Mouse (Mus musculus): ENCODE measurements around the gene Chd9. TPM values are rescaled to one million over a fixed set of nuclear protein-coding genes. Genes with fewer than 3 reads are reported as not detected.
A peak's percentile ranks its signal among the peaks of the same experiment; 100 is the strongest.

Gene Chd9
- polyA plus RNA-seq, 1 experiment from 2014 or later: 70.1 TPM

- no peak for ATAC-seq (ENCODE audit: low FRiP score, low TSS enrichment)
Observed at GRCm38 (mm10) chr8:90819561-90820320, 8.4 kb upstream of the Chd9 start.

DNA sequence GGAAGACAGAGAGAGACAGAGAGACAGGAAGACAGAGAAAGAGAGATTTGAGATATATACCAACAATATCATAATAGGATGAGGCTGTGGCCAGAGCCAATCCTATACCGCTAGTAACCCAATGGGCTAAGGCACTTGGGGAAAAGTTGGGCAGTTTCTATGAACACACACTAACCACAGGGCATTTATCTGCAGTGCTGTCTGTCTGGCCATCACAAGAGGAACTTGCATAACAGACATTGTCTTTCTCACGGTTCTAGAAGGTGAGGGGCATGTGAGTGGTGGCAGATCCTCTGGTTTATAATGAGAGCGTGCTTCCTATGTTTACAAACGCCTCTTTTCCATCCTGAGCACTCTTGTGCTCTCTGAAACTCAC lies 7.8 kb upstream of the Chd9 start:
- Histone ChIP-seq H3K9me3 (ENCODE audit: control insufficient read depth, low read length) (no peaks in the 10 kb centered on the region), H3K27me3 (ENCODE audit: control insufficient read depth, insufficient read depth, low read length) (no peaks in the 10 kb centered on the region), H3K27ac (ENCODE audit: low read depth, low read length) (no peak overlapping the region), H3K36me3 (ENCODE audit: control insufficient read depth, insufficient read depth, low read length) (no peaks in the 10 kb centered on the region), H3K4me3 (ENCODE audit: low read length) (no peak overlapping the region), H3K4me1 (ENCODE audit: control insufficient read depth, insufficient read depth, low read length) (no peaks in the 10 kb centered on the region), H3K4me2 (replicated peaks; ENCODE audit: low read depth, low read length) (no peak overlapping the region), H3K9ac (ENCODE audit: low read depth, low read length) (no peak overlapping the region)
- no peak for ATAC-seq (ENCODE audit: low FRiP score, low TSS enrichment)
- 97% methylated on average over 4 of the region's 4 CpGs for WGBS

More at GRCm38 (mm10) chr8:90819561-90820320, 8.4 kb upstream of the Chd9 start:
- no peak overlapping the region for H3K4me3 ChIP-seq (ENCODE audit: low read length)
- no peaks in the 10 kb centered on the region for H3K36me3 ChIP-seq (ENCODE audit: control insufficient read depth, insufficient read depth, low read length)
- no peaks in the 10 kb centered on the region for H3K27me3 ChIP-seq (ENCODE audit: control insufficient read depth, insufficient read depth, low read length)
- H3K4me1 ChIP-seq (ENCODE audit: control insufficient read depth, insufficient read depth, low read length): no peaks in the 10 kb centered on the region
- H3K4me2 ChIP-seq (replicated peaks; ENCODE audit: low read depth, low read length): no peak overlapping the region
- no peaks in the 10 kb centered on the region for H3K9me3 ChIP-seq (ENCODE audit: control insufficient read depth, low read length)
- whole genome bisulfite sequencing: 86% methylated on average over 9 of the region's 9 CpGs
- no peak overlapping the region for H3K9ac ChIP-seq (ENCODE audit: low read depth, low read length)
- no peak overlapping the region for H3K27ac ChIP-seq (ENCODE audit: low read depth, low read length)

DNA sequence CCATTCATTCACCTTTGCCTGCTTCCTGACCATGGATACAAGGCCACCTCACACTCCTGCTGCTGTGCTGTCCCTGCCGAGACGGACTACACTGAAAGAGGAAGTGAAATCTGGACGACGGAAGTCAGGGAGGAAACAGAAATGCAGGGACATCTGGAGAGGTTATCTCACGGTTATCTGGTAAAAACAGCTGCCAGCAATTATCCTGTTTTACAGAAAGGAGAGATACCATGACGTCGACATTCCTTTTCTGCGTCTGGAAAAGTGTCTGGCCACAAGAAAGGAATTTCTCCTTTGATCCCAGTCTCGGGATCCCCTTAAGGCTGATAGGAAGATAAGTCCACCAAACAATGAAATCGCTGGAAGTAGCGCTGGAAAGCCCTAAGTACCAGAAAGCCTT lies 5.7 kb upstream of the Chd9 start:
- 41% methylated on average over 11 of the region's 11 CpGs for WGBS
- H3K4me2 ChIP-seq (replicated peaks; ENCODE audit: low read depth, low read length): no peak overlapping the region
- no peak overlapping the region for H3K4me3 ChIP-seq (ENCODE audit: low read length)
- H3K4me1 ChIP-seq (ENCODE audit: control insufficient read depth, insufficient read depth, low read length): no peaks in the 10 kb centered on the region
- H3K9ac ChIP-seq (ENCODE audit: low read depth, low read length): no peak overlapping the region
- H3K36me3 ChIP-seq (ENCODE audit: control insufficient read depth, insufficient read depth, low read length): no peaks in the 10 kb centered on the region
- ATAC-seq (ENCODE audit: low FRiP score, low TSS enrichment): no peak
- H3K27ac ChIP-seq (ENCODE audit: low read depth, low read length): no peak overlapping the region
- no peaks in the 10 kb centered on the region for H3K27me3 ChIP-seq (ENCODE audit: control insufficient read depth, insufficient read depth, low read length)
- no peaks in the 10 kb centered on the region for H3K9me3 ChIP-seq (ENCODE audit: control insufficient read depth, low read length)

DNA sequence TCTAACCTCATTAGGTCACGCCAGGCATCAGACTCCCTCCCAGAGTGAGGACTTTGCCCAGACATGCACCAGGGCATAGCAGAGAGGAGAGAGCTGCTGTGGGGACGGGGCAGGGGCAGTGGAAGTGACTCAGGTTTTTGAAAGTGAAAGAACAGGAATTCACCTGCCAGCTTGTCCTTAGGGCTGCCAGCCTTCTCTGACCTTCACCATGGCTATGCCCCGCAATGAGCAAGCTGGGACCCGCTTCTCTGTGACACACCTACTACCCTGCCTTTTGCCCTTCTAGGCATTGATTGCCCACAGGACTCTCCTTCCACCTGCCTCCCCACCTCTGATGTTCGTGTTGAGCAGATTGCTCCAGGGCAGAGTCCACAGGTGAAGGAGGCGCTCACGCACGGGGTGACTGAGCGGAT lies 2.7 kb upstream of the Chd9 start:
- Histone ChIP-seq H3K27ac (ENCODE audit: low read depth, low read length) (no peak overlapping the region), H3K27me3 (ENCODE audit: control insufficient read depth, insufficient read depth, low read length) (no peaks in the 10 kb centered on the region), H3K4me1 (ENCODE audit: control insufficient read depth, insufficient read depth, low read length) (peaks cover 9% of the 10 kb centered on the region; the same call in 1 of the 2 replicates), H3K9ac (ENCODE audit: low read depth, low read length) (no peak overlapping the region), H3K4me3 (ENCODE audit: low read length) (no peak overlapping the region), H3K36me3 (ENCODE audit: control insufficient read depth, insufficient read depth, low read length) (no peaks in the 10 kb centered on the region), H3K9me3 (ENCODE audit: control insufficient read depth, low read length) (no peaks in the 10 kb centered on the region), H3K4me2 (replicated peaks; ENCODE audit: low read depth, low read length) (no peak overlapping the region)
- 84% methylated on average over 9 of the region's 9 CpGs for WGBS
- ATAC-seq (ENCODE audit: low FRiP score, low TSS enrichment): no peak

DNA sequence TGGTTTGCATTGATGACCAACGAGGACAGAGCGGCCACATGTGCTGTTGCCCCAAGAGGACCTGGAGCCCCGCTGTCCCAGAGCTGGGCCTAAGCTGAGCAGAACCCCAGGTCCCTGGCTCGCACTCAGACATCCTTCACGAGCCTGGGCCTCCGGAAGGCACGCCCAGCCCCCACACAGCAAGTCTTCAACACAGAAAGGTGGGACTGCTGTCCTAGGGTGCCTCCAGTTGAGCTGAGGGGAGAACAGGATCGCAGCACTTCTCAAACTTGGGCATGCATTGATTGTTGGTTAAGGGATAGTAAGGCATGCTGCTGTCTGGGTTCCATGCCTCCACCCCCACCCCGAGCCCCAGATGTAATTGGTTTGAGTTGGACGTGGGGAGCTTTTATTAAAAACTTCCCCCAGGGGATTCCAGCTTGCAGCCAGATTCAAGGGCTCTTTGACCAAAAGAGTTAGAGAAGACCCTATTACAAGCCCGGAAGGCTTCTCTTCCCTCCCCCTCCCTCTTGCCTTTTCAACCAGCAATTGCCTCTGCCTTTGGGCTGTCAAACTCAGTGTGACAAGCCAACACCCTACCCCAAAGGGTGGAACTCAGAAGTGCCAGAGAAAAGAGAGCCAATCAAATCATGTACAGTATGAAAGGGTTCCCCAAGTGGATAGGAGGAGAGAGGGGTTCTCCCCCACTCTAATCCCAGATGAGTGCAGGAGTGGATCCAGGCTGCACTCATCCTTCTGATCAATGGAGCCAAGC lies 1.0 kb downstream of the Chd9 start:
- no peaks in the 10 kb centered on the region for H3K36me3 ChIP-seq (ENCODE audit: control insufficient read depth, insufficient read depth, low read length)
- peaks cover 9% of the 10 kb centered on the region; the same call in 1 of the 2 replicates for H3K4me1 ChIP-seq (ENCODE audit: control insufficient read depth, insufficient read depth, low read length)
- peak overlapping the region; percentile 84 for H3K4me2 ChIP-seq (replicated peaks; ENCODE audit: low read depth, low read length)
- WGBS: 4% methylated on average over 11 of the region's 11 CpGs
- H3K9me3 ChIP-seq (ENCODE audit: control insufficient read depth, low read length): no peaks in the 10 kb centered on the region
- H3K9ac ChIP-seq (ENCODE audit: low read depth, low read length): peak overlapping the region; percentile 66
- H3K27me3 ChIP-seq (ENCODE audit: control insufficient read depth, insufficient read depth, low read length): no peaks in the 10 kb centered on the region
- ATAC-seq (ENCODE audit: low FRiP score, low TSS enrichment): peak; percentile 80
- peak overlapping the region; percentile 32; the same call in 1 of the 2 replicates for H3K27ac ChIP-seq (ENCODE audit: low read depth, low read length)
- peak overlapping the region; percentile 52 for H3K4me3 ChIP-seq (ENCODE audit: low read length)

DNA sequence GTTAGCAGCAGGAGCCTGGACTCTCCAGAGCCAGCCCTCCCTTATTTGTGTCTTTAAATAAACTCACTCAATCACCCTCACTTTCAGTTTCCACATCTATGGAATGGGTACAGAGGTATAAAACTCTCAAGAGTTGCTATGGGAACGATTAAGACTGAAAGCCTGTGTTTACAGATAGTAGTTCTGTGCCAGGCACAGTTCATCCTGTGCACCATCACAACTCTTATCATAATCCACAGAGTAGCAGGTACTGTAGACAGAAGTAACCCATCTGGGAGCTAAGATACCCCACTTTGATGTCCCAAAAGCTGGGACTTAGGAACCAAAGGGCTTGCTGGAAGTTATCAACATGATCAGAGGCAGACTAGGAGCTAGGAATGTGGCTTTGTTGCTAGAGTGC lies 1.7 kb downstream of the Chd9 start:
- Histone ChIP-seq H3K9ac (ENCODE audit: low read depth, low read length) (no peak overlapping the region), H3K4me3 (ENCODE audit: low read length) (no peak overlapping the region; the same call in 1 of the 2 replicates), H3K27me3 (ENCODE audit: control insufficient read depth, insufficient read depth, low read length) (no peaks in the 10 kb centered on the region), H3K36me3 (ENCODE audit: control insufficient read depth, insufficient read depth, low read length) (no peaks in the 10 kb centered on the region), H3K4me2 (replicated peaks; ENCODE audit: low read depth, low read length) (no peak overlapping the region), H3K27ac (ENCODE audit: low read depth, low read length) (no peak overlapping the region), H3K4me1 (ENCODE audit: control insufficient read depth, insufficient read depth, low read length) (peaks cover 9% of the 10 kb centered on the region; the same call in 1 of the 2 replicates), H3K9me3 (ENCODE audit: control insufficient read depth, low read length) (no peaks in the 10 kb centered on the region)
- 78% methylated on average over 1 of the region's 1 CpGs for WGBS
- ATAC-seq (ENCODE audit: low FRiP score, low TSS enrichment): no peak

GRCm38 (mm10) chr8:90830980-90831379 lies 2.8 kb downstream of the Chd9 start:
- no peak overlapping the region for H3K9ac ChIP-seq (ENCODE audit: low read depth, low read length)
- no peaks in the 10 kb centered on the region for H3K36me3 ChIP-seq (ENCODE audit: control insufficient read depth, insufficient read depth, low read length)
- WGBS: 73% methylated on average over 8 of the region's 8 CpGs
- no peak overlapping the region for H3K4me2 ChIP-seq (replicated peaks; ENCODE audit: low read depth, low read length)
- no peaks in the 10 kb centered on the region for H3K9me3 ChIP-seq (ENCODE audit: control insufficient read depth, low read length)
- H3K4me3 ChIP-seq (ENCODE audit: low read length): no peak overlapping the region
- H3K27me3 ChIP-seq (ENCODE audit: control insufficient read depth, insufficient read depth, low read length): no peaks in the 10 kb centered on the region
- no peak for ATAC-seq (ENCODE audit: low FRiP score, low TSS enrichment)
- peaks cover 9% of the 10 kb centered on the region; the same call in 1 of the 2 replicates for H3K4me1 ChIP-seq (ENCODE audit: control insufficient read depth, insufficient read depth, low read length)
- H3K27ac ChIP-seq (ENCODE audit: low read depth, low read length): no peak overlapping the region

- Histone ChIP-seq H3K4me3 (ENCODE audit: low read length) (no peak overlapping the region), H3K4me1 (ENCODE audit: control insufficient read depth, insufficient read depth, low read length) (peaks cover 9% of the 10 kb centered on the region; the same call in 1 of the 2 replicates), H3K9ac (ENCODE audit: low read depth, low read length) (no peak overlapping the region), H3K27me3 (ENCODE audit: control insufficient read depth, insufficient read depth, low read length) (no peaks in the 10 kb centered on the region), H3K36me3 (ENCODE audit: control insufficient read depth, insufficient read depth, low read length) (no peaks in the 10 kb centered on the region), H3K4me2 (replicated peaks; ENCODE audit: low read depth, low read length) (no peak overlapping the region), H3K9me3 (ENCODE audit: control insufficient read depth, low read length) (no peaks in the 10 kb centered on the region), H3K27ac (ENCODE audit: low read depth, low read length) (no peak overlapping the region)
- ATAC-seq (ENCODE audit: low FRiP score, low TSS enrichment): no peak
- WGBS: 50% methylated on average over 5 of the region's 5 CpGs
Observed at GRCm38 (mm10) chr8:90832576-90833289, 4.6 kb downstream of the Chd9 start.
